Mouse (Mus musculus) urinary bladder, postnatal 36 days (tissue): Measurements from ENCODE around the gene Pde4dip.

Experiments used
- DNase-seq, 2 experiments: peaks; one replicate each; pipeline ENCODE4 v3.0.0; 2022; ENCODE audit warnings: low spot score in 2 of 2, mixed read lengths in 1 of 2

Pde4dip gene

DNA sequence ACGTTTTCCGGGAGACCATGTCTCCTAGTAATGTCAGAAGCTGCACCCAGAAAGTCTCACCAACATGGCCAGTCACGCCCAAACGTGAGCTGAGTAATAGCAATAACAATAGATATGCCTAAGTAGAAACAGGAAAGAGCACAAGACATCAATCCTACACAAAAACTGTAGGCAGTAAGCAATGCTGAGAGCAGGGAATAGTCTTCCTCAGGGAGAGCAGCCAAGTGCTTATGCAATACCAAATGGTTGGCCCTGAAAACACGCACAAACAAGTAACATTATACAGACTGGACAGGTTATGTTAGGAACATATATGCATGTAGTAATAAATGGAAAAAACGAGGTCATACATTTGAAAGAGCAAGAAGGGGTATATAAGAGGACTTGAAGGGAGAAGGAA lies 239.0 kb downstream of the Pde4dip start:
- no peak for DNase-seq

DNA sequence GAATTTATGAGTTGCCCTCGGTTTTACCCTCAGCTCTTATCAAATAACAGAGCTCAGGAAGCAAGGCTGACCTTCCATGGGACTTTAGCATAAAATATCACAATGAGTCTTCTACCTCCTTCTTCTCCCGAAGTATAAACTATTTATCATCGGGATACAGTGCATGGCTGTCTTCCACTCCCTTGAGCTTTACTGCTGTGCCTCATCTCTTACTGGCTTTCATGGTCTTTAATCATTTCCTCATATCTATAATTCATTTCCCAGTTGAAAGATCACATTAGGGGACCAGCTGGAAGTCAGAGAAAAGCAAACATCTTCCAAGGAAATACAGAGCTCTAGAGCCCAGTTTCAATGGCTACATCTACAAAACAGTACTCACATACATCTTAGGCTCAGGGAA lies 239.5 kb downstream of the Pde4dip start:
- no peak for DNase-seq

DNA sequence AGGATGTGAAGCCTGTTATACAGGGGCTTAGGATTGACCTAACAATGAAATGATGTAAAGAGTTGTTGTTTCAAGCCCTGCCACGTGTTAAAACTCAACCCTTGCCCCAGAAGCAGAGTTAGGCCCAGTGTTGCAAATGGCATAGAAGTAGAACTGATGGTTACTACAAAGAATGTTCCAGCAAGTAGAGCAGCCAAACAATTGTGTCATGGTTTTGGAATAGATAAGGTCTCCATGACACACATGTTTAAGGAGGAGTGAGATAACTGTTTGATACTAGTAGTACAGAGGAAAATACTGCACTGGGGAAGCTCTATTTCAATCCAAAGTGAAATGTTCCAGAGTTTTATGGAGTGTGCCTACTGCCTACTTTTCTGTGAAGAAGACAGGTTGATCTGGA lies 240.0 kb downstream of the Pde4dip start:
- no peak for DNase-seq

DNA sequence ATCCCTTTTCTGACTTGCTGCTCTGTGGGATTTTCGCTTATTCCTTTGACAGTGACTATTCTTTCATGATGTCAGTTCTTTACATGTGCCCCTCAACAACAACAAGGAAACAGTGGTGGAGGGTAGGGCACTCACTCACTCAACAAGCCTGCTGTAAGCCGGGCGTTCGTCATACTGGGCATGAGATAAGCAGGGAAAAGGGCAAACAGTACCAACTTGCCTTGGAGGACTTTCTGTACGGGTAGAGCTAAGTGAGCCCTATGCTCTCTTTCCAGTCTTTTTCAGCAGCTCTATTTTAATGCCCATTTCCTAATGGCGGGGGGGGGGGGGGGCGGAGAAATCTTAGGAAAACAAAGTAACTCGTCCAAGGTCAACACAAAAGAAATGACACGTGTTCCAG lies 246.5 kb downstream of the Pde4dip start:
- DNase-seq, result no peak

DNA sequence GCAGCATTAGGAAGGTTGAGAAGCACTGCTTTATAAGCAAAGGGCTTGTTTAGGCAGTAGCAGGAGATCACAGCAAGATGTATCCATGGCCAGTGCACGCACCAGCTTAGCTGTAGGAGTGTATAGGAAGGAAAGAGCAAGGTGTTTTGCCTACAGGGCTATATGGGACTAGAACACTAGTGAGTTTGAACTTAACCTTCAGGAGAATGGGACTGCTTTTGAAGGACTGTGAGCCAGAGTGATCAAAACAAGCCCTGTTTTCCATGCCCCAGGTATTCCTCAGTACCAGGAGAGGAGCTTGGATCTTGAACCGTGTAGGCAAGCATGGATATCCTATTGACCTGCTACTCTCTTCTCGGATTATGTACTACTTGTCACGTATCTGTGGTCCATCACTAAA lies 247.1 kb downstream of the Pde4dip start:
- no peak for DNase-seq
